Mouse (Mus musculus): ENCODE data around the gene Pex14. TPM values are rescaled to one million over a fixed set of nuclear protein-coding genes. Genes with fewer than 3 reads are reported as not detected.

The Pex14 gene
- polyA plus RNA-seq, 1 experiment from 2014 or later, result 42.4 TPM

DNA sequence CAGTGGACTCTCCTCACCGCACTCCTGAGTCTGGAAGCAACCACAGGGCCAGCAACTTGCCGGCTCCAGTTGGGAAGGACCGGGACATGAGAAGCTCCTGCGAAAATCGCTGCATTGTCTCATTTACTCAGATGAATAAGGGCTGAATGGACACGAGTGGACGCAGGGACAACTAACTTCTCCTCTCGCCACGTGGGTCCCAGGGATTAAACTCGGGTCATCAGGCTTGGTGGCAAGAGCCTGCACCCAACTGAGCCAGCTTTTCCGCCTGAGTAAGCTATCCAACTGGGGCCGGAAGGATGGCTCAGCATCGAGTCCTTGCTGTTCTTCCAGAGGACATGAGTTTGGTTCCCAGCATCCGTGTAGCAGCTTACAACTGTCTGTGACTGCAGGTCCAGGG, 126.3 kb downstream of the Pex14 start:
- no peaks in the 10 kb centered on the region for H3K27me3 ChIP-seq (ENCODE audit: control insufficient read depth, insufficient read depth, low read length)
- H3K27ac ChIP-seq (ENCODE audit: low read depth, low read length), result no peak overlapping the region
- no peaks in the 10 kb centered on the region for H3K36me3 ChIP-seq (ENCODE audit: control insufficient read depth, insufficient read depth, low read length)
- H3K4me3 ChIP-seq (ENCODE audit: low read length), result no peak overlapping the region
- 80% methylated on average over 14 of the region's 14 CpGs for WGBS
- H3K9me3 ChIP-seq (ENCODE audit: control insufficient read depth, low read length), result no peaks in the 10 kb centered on the region
- H3K9ac ChIP-seq (ENCODE audit: low read depth, low read length), result no peak overlapping the region
- no peak overlapping the region for H3K4me2 ChIP-seq (replicated peaks; ENCODE audit: low read depth, low read length)
- H3K4me1 ChIP-seq (ENCODE audit: control insufficient read depth, insufficient read depth, low read length), result peaks cover 24% of the 10 kb centered on the region
- no peak for ATAC-seq (ENCODE audit: low FRiP score, low TSS enrichment)

DNA sequence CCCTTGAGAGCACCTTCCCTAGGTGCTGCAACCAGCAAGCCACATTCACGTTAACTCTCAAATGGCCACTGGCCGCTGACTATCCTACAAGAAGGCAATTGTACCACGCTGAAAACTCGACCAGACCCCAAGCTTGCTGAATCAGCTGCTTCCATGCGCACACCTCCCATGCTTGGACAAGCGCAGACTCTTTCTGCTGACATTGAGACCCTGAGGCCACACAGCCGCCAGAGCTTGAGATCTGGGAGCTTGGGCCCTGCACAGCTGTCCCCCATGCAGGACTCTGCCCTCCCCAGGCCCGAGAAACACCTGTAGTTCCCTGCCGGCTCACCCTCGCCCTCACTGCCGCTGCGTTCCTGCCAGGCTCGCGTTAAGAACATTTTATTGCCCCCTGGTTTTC, 127.0 kb downstream of the Pex14 start:
- peaks cover 24% of the 10 kb centered on the region for H3K4me1 ChIP-seq (ENCODE audit: control insufficient read depth, insufficient read depth, low read length)
- ATAC-seq (ENCODE audit: low FRiP score, low TSS enrichment), result no peak
- no peak overlapping the region for H3K4me3 ChIP-seq (ENCODE audit: low read length)
- H3K36me3 ChIP-seq (ENCODE audit: control insufficient read depth, insufficient read depth, low read length), result no peaks in the 10 kb centered on the region
- H3K9ac ChIP-seq (ENCODE audit: low read depth, low read length), result no peak overlapping the region
- WGBS, result 57% methylated on average over 14 of the region's 14 CpGs
- no peak overlapping the region for H3K4me2 ChIP-seq (replicated peaks; ENCODE audit: low read depth, low read length)
- H3K27me3 ChIP-seq (ENCODE audit: control insufficient read depth, insufficient read depth, low read length), result no peaks in the 10 kb centered on the region
- no peak overlapping the region for H3K27ac ChIP-seq (ENCODE audit: low read depth, low read length)
- H3K9me3 ChIP-seq (ENCODE audit: control insufficient read depth, low read length), result no peaks in the 10 kb centered on the region

DNA sequence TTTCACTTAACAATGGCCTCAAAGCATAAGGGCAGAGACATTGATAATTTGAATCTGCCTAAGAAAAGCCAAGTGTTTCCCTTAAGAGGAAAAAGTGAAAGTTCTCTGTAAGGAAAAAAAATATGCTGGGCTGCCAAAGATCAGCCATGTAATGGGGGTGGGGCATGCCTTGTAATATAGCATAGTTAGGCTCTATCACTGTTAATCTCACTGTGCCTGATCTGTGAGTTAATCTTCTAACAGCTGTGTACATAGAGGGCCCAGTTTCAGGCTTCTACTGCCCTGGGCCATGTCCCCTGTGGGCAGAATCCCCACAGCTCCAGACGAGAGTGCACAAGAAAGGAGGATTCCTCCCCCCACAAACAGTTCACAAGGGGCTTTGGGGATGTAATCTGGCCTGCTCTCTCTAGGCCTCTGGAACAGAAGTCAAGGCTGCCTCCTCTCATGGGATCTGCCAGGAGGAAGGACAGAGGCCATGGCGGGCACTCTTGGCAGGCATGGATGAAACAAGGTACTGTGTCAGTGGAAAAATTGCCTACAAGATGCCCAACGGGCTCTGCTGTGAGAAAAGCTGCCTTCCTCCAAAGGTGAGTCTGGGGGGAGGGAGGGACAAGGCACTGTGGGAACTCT, 127.9 kb downstream of the Pex14 start:
- no peak for ATAC-seq (ENCODE audit: low FRiP score, low TSS enrichment)
- Histone ChIP-seq H3K4me1 (ENCODE audit: control insufficient read depth, insufficient read depth, low read length) (peaks cover 24% of the 10 kb centered on the region), H3K9me3 (ENCODE audit: control insufficient read depth, low read length) (no peaks in the 10 kb centered on the region), H3K4me2 (replicated peaks; ENCODE audit: low read depth, low read length) (no peak overlapping the region), H3K9ac (ENCODE audit: low read depth, low read length) (no peak overlapping the region), H3K27ac (ENCODE audit: low read depth, low read length) (no peak overlapping the region), H3K36me3 (ENCODE audit: control insufficient read depth, insufficient read depth, low read length) (no peaks in the 10 kb centered on the region), H3K4me3 (ENCODE audit: low read length) (no peak overlapping the region), H3K27me3 (ENCODE audit: control insufficient read depth, insufficient read depth, low read length) (no peaks in the 10 kb centered on the region)
- WGBS, result 66% methylated on average over 3 of the region's 3 CpGs

DNA sequence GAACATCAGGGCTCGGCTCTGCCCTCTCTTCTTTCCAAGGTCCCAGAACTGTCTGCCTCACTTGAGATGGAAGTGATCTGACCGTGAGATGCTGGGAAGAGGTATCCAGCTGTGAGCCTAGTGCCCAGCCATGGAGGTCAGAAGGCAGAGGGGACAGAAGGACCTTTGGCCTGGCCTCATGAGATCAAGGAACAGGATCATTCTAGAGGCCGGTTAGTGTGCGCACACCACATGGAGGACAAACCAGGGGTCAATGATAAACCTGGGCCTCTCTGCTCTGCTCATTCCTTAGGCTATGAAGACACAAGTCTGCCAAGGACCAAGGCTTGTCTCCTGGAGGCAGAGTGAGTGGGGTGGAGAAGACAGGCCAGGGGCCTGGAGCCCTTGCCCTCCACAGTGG, 128.9 kb downstream of the Pex14 start:
- no peak overlapping the region for H3K4me2 ChIP-seq (replicated peaks; ENCODE audit: low read depth, low read length)
- H3K27me3 ChIP-seq (ENCODE audit: control insufficient read depth, insufficient read depth, low read length), result no peaks in the 10 kb centered on the region
- 75% methylated on average over 4 of the region's 4 CpGs for WGBS
- no peak overlapping the region for H3K9ac ChIP-seq (ENCODE audit: low read depth, low read length)
- ATAC-seq (ENCODE audit: low FRiP score, low TSS enrichment), result no peak
- peaks cover 24% of the 10 kb centered on the region for H3K4me1 ChIP-seq (ENCODE audit: control insufficient read depth, insufficient read depth, low read length)
- H3K36me3 ChIP-seq (ENCODE audit: control insufficient read depth, insufficient read depth, low read length), result no peaks in the 10 kb centered on the region
- H3K4me3 ChIP-seq (ENCODE audit: low read length), result no peak overlapping the region
- H3K9me3 ChIP-seq (ENCODE audit: control insufficient read depth, low read length), result no peaks in the 10 kb centered on the region
- H3K27ac ChIP-seq (ENCODE audit: low read depth, low read length), result no peak overlapping the region

DNA sequence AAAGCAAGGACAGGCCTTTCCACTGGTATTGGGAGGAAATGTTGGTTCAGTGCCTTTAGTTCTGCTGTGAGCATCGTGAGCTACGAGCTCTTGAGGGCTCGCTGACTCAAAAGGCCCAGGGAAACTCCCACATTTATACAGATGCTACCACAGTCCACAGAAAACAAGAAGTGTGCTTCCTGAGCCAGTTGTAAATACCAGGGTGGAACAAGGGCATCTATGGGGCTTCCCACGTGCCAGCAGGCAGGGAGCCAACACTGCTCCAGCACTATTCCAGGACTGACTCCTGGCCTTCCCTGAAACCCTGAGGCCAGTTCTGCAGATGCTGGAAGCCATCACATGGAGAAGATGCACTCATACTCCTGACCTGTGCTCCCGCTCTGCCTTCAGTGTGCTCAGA, 130.1 kb downstream of the Pex14 start:
- Histone ChIP-seq H3K27me3 (ENCODE audit: control insufficient read depth, insufficient read depth, low read length) (no peaks in the 10 kb centered on the region), H3K9me3 (ENCODE audit: control insufficient read depth, low read length) (no peaks in the 10 kb centered on the region), H3K4me3 (ENCODE audit: low read length) (no peak overlapping the region), H3K4me1 (ENCODE audit: control insufficient read depth, insufficient read depth, low read length) (peaks cover 24% of the 10 kb centered on the region), H3K4me2 (replicated peaks; ENCODE audit: low read depth, low read length) (no peak overlapping the region), H3K9ac (ENCODE audit: low read depth, low read length) (no peak overlapping the region), H3K36me3 (ENCODE audit: control insufficient read depth, insufficient read depth, low read length) (no peaks in the 10 kb centered on the region), H3K27ac (ENCODE audit: low read depth, low read length) (no peak overlapping the region)
- 55% methylated on average over 5 of the region's 5 CpGs for WGBS
- ATAC-seq (ENCODE audit: low FRiP score, low TSS enrichment), result no peak

DNA sequence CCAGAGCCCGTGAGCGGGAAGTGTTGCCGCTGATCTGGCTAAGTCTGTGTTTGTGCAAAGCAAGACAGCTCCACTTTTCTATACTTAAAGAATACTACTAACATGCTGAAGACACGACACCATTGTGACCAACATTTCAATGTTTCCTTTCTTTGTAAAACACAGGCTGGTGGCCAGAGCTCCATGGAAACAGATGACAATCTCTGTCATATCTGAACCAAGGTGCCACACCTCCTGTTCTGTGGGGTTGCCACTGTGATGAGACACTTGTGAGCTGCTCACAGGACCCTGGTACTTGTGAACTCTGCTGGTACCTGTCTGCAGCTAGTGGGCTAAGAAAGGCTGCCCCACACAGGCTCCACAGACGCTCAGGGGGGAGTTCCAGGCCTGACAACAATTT, 130.8 kb downstream of the Pex14 start:
- Histone ChIP-seq H3K9me3 (ENCODE audit: control insufficient read depth, low read length) (no peaks in the 10 kb centered on the region), H3K4me3 (ENCODE audit: low read length) (no peak overlapping the region), H3K27ac (ENCODE audit: low read depth, low read length) (no peak overlapping the region), H3K4me1 (ENCODE audit: control insufficient read depth, insufficient read depth, low read length) (peaks cover 24% of the 10 kb centered on the region), H3K36me3 (ENCODE audit: control insufficient read depth, insufficient read depth, low read length) (no peaks in the 10 kb centered on the region), H3K4me2 (replicated peaks; ENCODE audit: low read depth, low read length) (no peak overlapping the region), H3K27me3 (ENCODE audit: control insufficient read depth, insufficient read depth, low read length) (no peaks in the 10 kb centered on the region), H3K9ac (ENCODE audit: low read depth, low read length) (no peak overlapping the region)
- WGBS, result 59% methylated on average over 5 of the region's 5 CpGs
- no peak for ATAC-seq (ENCODE audit: low FRiP score, low TSS enrichment)

DNA sequence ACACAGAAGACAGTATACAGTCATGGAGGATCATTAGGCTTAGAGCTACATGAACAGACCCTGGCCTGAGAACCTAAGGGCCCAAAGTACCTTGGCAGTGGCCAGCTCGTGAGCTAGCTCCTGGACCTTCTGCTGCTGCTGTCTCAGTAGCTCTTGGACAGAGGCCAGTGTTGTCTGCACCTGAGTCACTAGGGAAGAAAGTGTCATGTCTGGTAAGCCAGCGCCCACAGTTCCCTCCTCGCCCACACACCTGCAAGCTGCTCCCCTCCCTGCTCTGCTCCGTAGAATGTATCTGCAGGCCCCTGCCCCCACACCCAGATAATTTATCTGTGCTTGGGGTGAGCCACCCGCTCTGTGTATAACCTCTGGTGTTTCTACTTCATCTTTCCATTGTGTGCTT, 133.5 kb downstream of the Pex14 start:
- Histone ChIP-seq H3K4me2 (replicated peaks; ENCODE audit: low read depth, low read length) (no peak overlapping the region), H3K27me3 (ENCODE audit: control insufficient read depth, insufficient read depth, low read length) (no peaks in the 10 kb centered on the region), H3K27ac (ENCODE audit: low read depth, low read length) (no peak overlapping the region), H3K36me3 (ENCODE audit: control insufficient read depth, insufficient read depth, low read length) (peaks cover 13% of the 10 kb centered on the region), H3K4me1 (ENCODE audit: control insufficient read depth, insufficient read depth, low read length) (peaks cover 15% of the 10 kb centered on the region; the same call in 1 of the 2 replicates), H3K4me3 (ENCODE audit: low read length) (no peak overlapping the region), H3K9me3 (ENCODE audit: control insufficient read depth, low read length) (no peaks in the 10 kb centered on the region), H3K9ac (ENCODE audit: low read depth, low read length) (no peak overlapping the region)
- WGBS, result 69% methylated on average over 5 of the region's 5 CpGs
- ATAC-seq (ENCODE audit: low FRiP score, low TSS enrichment), result no peak

DNA sequence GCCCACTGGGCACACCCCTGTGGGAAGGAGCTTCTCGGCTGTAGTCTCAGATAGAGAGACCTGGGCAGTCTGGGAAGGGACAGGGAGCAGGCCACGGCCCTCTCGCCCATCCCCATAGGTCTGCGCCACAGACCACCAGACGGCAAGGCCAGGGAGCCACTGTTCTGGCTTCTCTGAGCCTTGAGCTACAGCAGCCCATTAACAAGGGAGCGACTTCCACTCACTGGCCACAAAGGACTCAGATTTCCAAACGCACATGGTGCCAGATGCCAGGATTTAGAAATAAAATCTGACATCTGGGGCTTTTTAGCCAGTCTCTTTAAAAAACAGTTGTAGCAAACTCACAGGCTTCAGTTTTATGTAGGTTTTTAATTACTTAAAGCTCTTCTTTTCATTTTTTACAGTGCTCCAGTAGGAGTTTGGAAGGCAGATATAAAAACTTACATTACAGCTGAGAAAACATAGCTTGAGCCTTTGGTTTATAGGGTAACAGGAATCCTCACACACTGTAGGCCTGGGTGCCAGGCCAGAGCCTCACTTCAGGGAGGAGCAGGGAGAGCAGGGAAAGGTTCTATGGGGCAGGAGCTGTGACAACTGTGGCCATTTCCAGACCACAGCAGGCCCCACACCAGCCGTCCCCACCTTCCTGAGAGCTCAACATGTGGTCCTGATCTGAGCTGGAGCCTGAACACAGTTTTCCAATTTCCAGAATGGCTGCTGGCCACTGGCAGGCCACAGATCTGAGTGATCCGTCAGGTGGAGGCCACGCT, 134.9 kb downstream of the Pex14 start:
- H3K4me1 ChIP-seq (ENCODE audit: control insufficient read depth, insufficient read depth, low read length), result peaks cover 10% of the 10 kb centered on the region; the same call in 1 of the 2 replicates
- 0 out of 2 replicates have a peak, but pooled peaks have one; percentile 14 for ATAC-seq (ENCODE audit: low FRiP score, low TSS enrichment)

DNA sequence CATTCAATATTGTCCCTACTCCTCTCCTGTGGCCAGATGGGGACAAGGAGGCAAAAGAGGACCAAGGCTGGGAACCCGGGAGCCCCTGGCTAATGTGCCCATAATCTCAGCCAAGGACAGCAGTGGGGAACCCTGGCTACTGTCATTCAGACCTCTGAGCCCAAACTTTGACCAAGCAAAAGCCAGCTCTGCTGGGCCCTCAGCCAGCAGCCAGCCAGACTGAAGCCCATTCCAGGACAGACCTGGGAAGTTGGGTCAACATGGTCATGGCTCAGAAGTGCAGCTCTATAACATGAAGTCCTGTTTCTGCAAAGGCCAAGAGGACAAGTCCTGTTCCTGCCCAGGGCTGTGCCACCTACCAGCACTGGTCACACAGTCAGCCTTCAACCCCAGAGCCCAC, 137.6 kb downstream of the Pex14 start:
- Histone ChIP-seq H3K4me2 (replicated peaks; ENCODE audit: low read depth, low read length) (no peak overlapping the region), H3K36me3 (ENCODE audit: control insufficient read depth, insufficient read depth, low read length) (peaks cover 20% of the 10 kb centered on the region), H3K4me1 (ENCODE audit: control insufficient read depth, insufficient read depth, low read length) (peaks cover 9% of the 10 kb centered on the region; the same call in 1 of the 2 replicates), H3K9ac (ENCODE audit: low read depth, low read length) (no peak overlapping the region), H3K4me3 (ENCODE audit: low read length) (no peak overlapping the region), H3K27ac (ENCODE audit: low read depth, low read length) (no peak overlapping the region), H3K27me3 (ENCODE audit: control insufficient read depth, insufficient read depth, low read length) (no peaks in the 10 kb centered on the region), H3K9me3 (ENCODE audit: control insufficient read depth, low read length) (no peaks in the 10 kb centered on the region)
- WGBS, result 88% methylated on average over 1 of the region's 1 CpGs
- no peak for ATAC-seq (ENCODE audit: low FRiP score, low TSS enrichment)

More for the DNA sequence above, 134.9 kb downstream of the Pex14 start:
- Histone ChIP-seq H3K36me3 (ENCODE audit: control insufficient read depth, insufficient read depth, low read length) (peaks cover 20% of the 10 kb centered on the region), H3K27ac (ENCODE audit: low read depth, low read length) (0 out of 2 replicates have a peak overlapping the region, but pooled peaks have one; percentile 51), H3K27me3 (ENCODE audit: control insufficient read depth, insufficient read depth, low read length) (no peaks in the 10 kb centered on the region), H3K9me3 (ENCODE audit: control insufficient read depth, low read length) (no peaks in the 10 kb centered on the region), H3K9ac (ENCODE audit: low read depth, low read length) (no peak overlapping the region), H3K4me3 (ENCODE audit: low read length) (no peak overlapping the region), H3K4me2 (replicated peaks; ENCODE audit: low read depth, low read length) (no peak overlapping the region)
- WGBS, result 63% methylated on average over 10 of the region's 10 CpGs

Measured in kidney, embryonic 14.5 days (tissue).